12 mouse cellular contexts compared by ENCODE assay signal in the genomic region with DNA sequence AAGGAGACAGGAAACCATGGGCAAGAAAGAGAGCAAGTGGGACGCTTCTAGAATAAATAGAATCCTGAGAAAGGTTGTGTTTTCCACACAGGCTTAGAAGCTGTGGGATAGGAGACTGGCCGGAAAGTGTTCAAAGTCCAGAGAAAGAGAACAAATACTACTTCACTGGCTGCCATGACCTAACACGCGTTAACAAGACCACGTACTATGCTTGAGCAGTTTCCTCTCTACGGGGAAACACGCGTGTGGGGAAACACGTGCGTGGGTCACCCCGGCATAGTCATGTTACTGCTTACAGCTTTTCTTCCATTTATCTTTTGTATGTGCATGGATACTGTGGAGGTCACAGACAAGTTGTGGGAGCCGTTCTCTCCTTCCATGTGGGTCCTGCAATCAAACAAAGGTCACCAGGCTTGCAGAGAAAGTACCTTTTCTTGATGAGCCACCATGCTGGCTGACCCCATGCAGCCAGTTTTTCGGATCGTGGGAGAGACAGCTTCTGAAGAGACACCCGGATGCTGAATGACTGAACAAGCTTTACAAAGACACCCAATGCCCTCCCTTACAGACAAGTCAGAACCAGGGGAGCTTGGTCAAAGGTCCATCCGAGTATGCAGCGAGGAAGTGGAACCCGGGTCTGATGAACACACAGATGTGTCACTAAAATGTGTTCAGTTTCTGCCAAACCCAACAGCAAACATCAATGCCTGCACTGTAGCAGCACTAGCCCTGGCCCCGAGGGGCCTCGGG. TPM values are rescaled to one million over a fixed set of nuclear protein-coding genes. Genes with fewer than 3 reads are reported as not detected.
DNase-seq lines count a peak whose midpoint lies in the region; ATAC-seq and TF ChIP-seq lines count a peak whose summit lies in the region.
"Had no signal": no experiment of that assay in that cellular context is flagged by ENCODE, and none has a peak within 500 bp of the region (broad histone marks: within the 10 kb centered on the region; RNA-seq: fewer than 3 reads in every experiment).

No protein-coding gene starts in this region.

- no peak overlapping the region for H3K27ac ChIP-seq in forebrain, embryonic 13.5 days
- H3K27ac ChIP-seq in forebrain, embryonic 11.5 days (ENCODE audit: low read depth, low read length): no peak overlapping the region
- no peak overlapping the region for H3K27ac ChIP-seq in kidney, embryonic 14.5 days (ENCODE audit: low read depth, low read length)
- peak overlapping the region; percentile 77 for H3K27ac ChIP-seq in liver, postnatal 0 days (ENCODE audit: low read depth)

- ATAC-seq in forebrain, embryonic 13.5 days: no peak
- ATAC-seq in forebrain, embryonic 11.5 days (replicated peaks; ENCODE audit: low FRiP score): no peak
- ATAC-seq in megakaryocyte, adult 5-6 weeks (ENCODE audit: poor library complexity, severe bottlenecking): no peak
- ATAC-seq in kidney, embryonic 14.5 days (ENCODE audit: low FRiP score, low TSS enrichment): no peak
- ATAC-seq in liver, postnatal 0 days: no peak
- ATAC-seq: forebrain, postnatal 0 days had no signal

- WGBS in forebrain, embryonic 13.5 days: 94% methylated on average over 20 of the region's 20 CpGs
- 93% methylated on average over 20 of the region's 20 CpGs for WGBS in forebrain, embryonic 11.5 days
- WGBS in kidney, embryonic 14.5 days: 92% methylated on average over 20 of the region's 20 CpGs
- WGBS in liver, postnatal 0 days (ENCODE audit: insufficient replicate concordance): 65% methylated on average over 20 of the region's 20 CpGs

- H3K9ac ChIP-seq in forebrain, embryonic 13.5 days: no peak overlapping the region
- no peak overlapping the region for H3K9ac ChIP-seq in forebrain, embryonic 11.5 days (ENCODE audit: low read length)
- H3K9ac ChIP-seq in kidney, embryonic 14.5 days (ENCODE audit: low read depth, low read length): no peak overlapping the region
- H3K9ac ChIP-seq in liver, postnatal 0 days (replicated peaks): peak overlapping the region; percentile 44

- H3K4me1 ChIP-seq in forebrain, embryonic 13.5 days: peaks cover 26% of the 10 kb centered on the region
- H3K4me1 ChIP-seq in forebrain, embryonic 11.5 days (replicated peaks; ENCODE audit: control insufficient read depth, insufficient read depth, low read length): peaks cover 3% of the 10 kb centered on the region
- peaks cover 58% of the 10 kb centered on the region for H3K4me1 ChIP-seq in megakaryocyte, embryonic 14.5 days
- H3K4me1 ChIP-seq in kidney, embryonic 14.5 days (ENCODE audit: control insufficient read depth, insufficient read depth, low read length): peaks cover 10% of the 10 kb centered on the region
- peaks cover 22% of the 10 kb centered on the region for H3K4me1 ChIP-seq in liver, postnatal 0 days (ENCODE audit: insufficient read depth)

- no peaks in the 10 kb centered on the region for H3K9me3 ChIP-seq in forebrain, embryonic 13.5 days (replicated peaks)
- no peaks in the 10 kb centered on the region for H3K9me3 ChIP-seq in forebrain, embryonic 11.5 days (ENCODE audit: control insufficient read depth, low read length)
- no peaks in the 10 kb centered on the region for H3K9me3 ChIP-seq in megakaryocyte, embryonic 14.5 days
- no peaks in the 10 kb centered on the region for H3K9me3 ChIP-seq in kidney, embryonic 14.5 days (ENCODE audit: control insufficient read depth, low read length)
- no peaks in the 10 kb centered on the region for H3K9me3 ChIP-seq in liver, postnatal 0 days (ENCODE audit: low read length)

- H3K4me3 ChIP-seq in forebrain, embryonic 13.5 days: peak overlapping the region; percentile 99; the same call in 1 of the 2 replicates
- H3K4me3 ChIP-seq in forebrain, embryonic 11.5 days (ENCODE audit: low read depth, low read length): no peak overlapping the region
- peak overlapping the region; percentile 99 for H3K4me3 ChIP-seq in megakaryocyte, embryonic 14.5 days (replicated peaks)
- H3K4me3 ChIP-seq in kidney, embryonic 14.5 days (ENCODE audit: low read length): no peak overlapping the region
- peak overlapping the region; percentile 88 for H3K4me3 ChIP-seq in liver, postnatal 0 days (ENCODE audit: low read depth, low read length)

- no peak for DNase-seq in forebrain, embryonic 11.5 days (ENCODE audit: low spot score)
- no peak for DNase-seq in liver, postnatal 0 days
- no peak for DNase-seq in spleen, postnatal 36 days (ENCODE audit: low spot score in 2 of 2)
- no peak for DNase-seq in retina, embryonic 14.5 days (ENCODE audit: low spot score)
- DNase-seq: adrenal gland, adult 8-10 months; cerebellum, adult 11 months; embryo, embryonic 11 days; forebrain, postnatal 0 days had no signal

- no peak for TF ChIP-seq CTCF in liver, postnatal 0 days (IDR thresholded peaks at IDR 0.05; ENCODE audit: low read depth)

- 0 out of 2 replicates have a peak overlapping the region, but pooled peaks have one; percentile 96 for H3K4me2 ChIP-seq in forebrain, embryonic 13.5 days
- H3K4me2 ChIP-seq in forebrain, embryonic 11.5 days (ENCODE audit: low read depth, low read length, severe bottlenecking): no peak overlapping the region
- peak overlapping the region; percentile 89; the same call in 1 of the 2 replicates for H3K4me2 ChIP-seq in kidney, embryonic 14.5 days (replicated peaks; ENCODE audit: low read depth, low read length)
- H3K4me2 ChIP-seq in liver, postnatal 0 days (ENCODE audit: low read depth, low read length): peak overlapping the region; percentile 93

- no peaks in the 10 kb centered on the region for H3K27me3 ChIP-seq in forebrain, embryonic 13.5 days
- H3K27me3 ChIP-seq in forebrain, embryonic 11.5 days (ENCODE audit: control insufficient read depth, insufficient read depth, low read length): no peaks in the 10 kb centered on the region
- H3K27me3 ChIP-seq in megakaryocyte, embryonic 14.5 days (replicated peaks): no peaks in the 10 kb centered on the region
- H3K27me3 ChIP-seq in kidney, embryonic 14.5 days (ENCODE audit: control insufficient read depth, insufficient read depth, low read length): no peaks in the 10 kb centered on the region
- no peaks in the 10 kb centered on the region for H3K27me3 ChIP-seq in liver, postnatal 0 days (ENCODE audit: insufficient read depth, low read length)

- TF ChIP-seq EP300 in liver, postnatal 0 days (IDR thresholded peaks at IDR 0.05; ENCODE audit: low read depth): no peak

- H3K36me3 ChIP-seq in forebrain, embryonic 13.5 days (ENCODE audit: poor library complexity, severe bottlenecking): 0 out of 2 replicates have a peak, but pooled peaks cover 5% of the 10 kb centered on the region
- no peaks in the 10 kb centered on the region for H3K36me3 ChIP-seq in forebrain, embryonic 11.5 days (ENCODE audit: control insufficient read depth, insufficient read depth, low read length)
- peaks cover 51% of the 10 kb centered on the region for H3K36me3 ChIP-seq in megakaryocyte, embryonic 14.5 days (replicated peaks; ENCODE audit: low read length)
- H3K36me3 ChIP-seq in kidney, embryonic 14.5 days (ENCODE audit: control insufficient read depth, insufficient read depth, low read length): peaks cover 2% of the 10 kb centered on the region; the same call in 1 of the 2 replicates
- H3K36me3 ChIP-seq in liver, postnatal 0 days (replicated peaks; ENCODE audit: insufficient read depth, low read length): peaks cover 13% of the 10 kb centered on the region; the same call in 1 of the 2 replicates

RNA-seq across cellular contexts. Expression of a gene that starts 2.0 kb away (rescaled TPM):
- 36.5 and 44.6 TPM in 2 replicates for polyA plus RNA-seq in forebrain, embryonic 13.5 days (2015; fragmentation: Nextera tagmentation; extraction: Ambion mirVana)
- 54.3 and 55.9 TPM in 2 replicates for polyA plus RNA-seq in forebrain, embryonic 11.5 days (2014; fragmentation: Nextera tagmentation; extraction: Ambion mirVana)
- polyA plus RNA-seq in megakaryocyte, embryonic 14.5 days (2012; ENCODE audit: insufficient read depth, low replicate concordance): 2.0 and 2.3 TPM in 2 replicates
- 17.5 and 18.2 TPM in 2 replicates for total RNA-seq in megakaryocyte, adult 5-6 weeks (2015)
- total RNA-seq in megakaryocyte, adult 5-6 weeks (2017): 32.5 and 34.3 TPM in 2 replicates
- 26.9 and 64.7 TPM in 2 replicates for polyA plus RNA-seq in kidney, embryonic 14.5 days (2014; fragmentation: Nextera tagmentation; extraction: Ambion mirVana)
- polyA plus RNA-seq in liver, postnatal 0 days (2015; fragmentation: Nextera tagmentation; extraction: Ambion mirVana): 29.2 and 33.9 TPM in 2 replicates

Comparison
In these comparisons a context has a peak if more than half of its experiments do, and no peak if none do; other contexts are left out.
1. H3K4me3 ChIP-seq: peak in forebrain, embryonic 13.5 days (single experiment), megakaryocyte, embryonic 14.5 days (single experiment) and liver, postnatal 0 days (single experiment); none in forebrain, embryonic 11.5 days (single experiment) and kidney, embryonic 14.5 days (single experiment).